Mouse (Mus musculus): ENCODE measurements around the gene Elk3. TPM values are rescaled to one million over a fixed set of nuclear protein-coding genes. Genes with fewer than 3 reads are reported as not detected.

The Elk3 gene
- total and polyA plus RNA-seq, 3 experiments, result 0.33 TPM; not detected in 2

- Histone ChIP-seq H3K27me3 (ENCODE audit: insufficient read depth, low read length) (peaks cover 28% of the 10 kb centered on the region), H3K36me3 (replicated peaks) (no peaks in the 10 kb centered on the region), H3K4me1 (ENCODE audit: insufficient read depth, low read depth, low read length) (no peaks in the 10 kb centered on the region), H3K4me3 (ENCODE audit: low read depth, low read length) (no peak overlapping the region), H3K9me3 (replicated peaks) (no peaks in the 10 kb centered on the region)
- ATAC-seq (ENCODE audit: extremely low read depth, insufficient number of reproducible peaks, low FRiP score, poor library complexity, severe bottlenecking), result no peak
- DNase-seq (ENCODE audit: low spot score), result no peak
- TF ChIP-seq GATA2 (IDR thresholded peaks at IDR 0.05; ENCODE audit: borderline replicate concordance, low read depth, low read length) (no peak), GATA1 (IDR thresholded peaks at IDR 0.05; ENCODE audit: borderline replicate concordance, low read length) (no peak), TAL1 (conservative IDR thresholded peaks at IDR 0.05; ENCODE audit: low read depth, low read length) (no peak), CTCF (IDR thresholded peaks at IDR 0.05; ENCODE audit: low read depth, low read length) (no peak), POLR2AphosphoS5 (IDR thresholded peaks at IDR 0.05; ENCODE audit: insufficient replicate concordance, low read depth, low read length) (no peak)
Observed at GRCm38 (mm10) chr10:93321763-93322162, 10.8 kb upstream of the Elk3 start.

- no peaks in the 10 kb centered on the region for H3K4me1 ChIP-seq (ENCODE audit: insufficient read depth, low read depth, low read length)
- H3K27me3 ChIP-seq (ENCODE audit: insufficient read depth, low read length), result peaks cover 21% of the 10 kb centered on the region
- H3K36me3 ChIP-seq (replicated peaks), result no peaks in the 10 kb centered on the region
- ATAC-seq (ENCODE audit: extremely low read depth, insufficient number of reproducible peaks, low FRiP score, poor library complexity, severe bottlenecking) (no peak), DNase-seq (ENCODE audit: low spot score) (no peak)
- TF ChIP-seq POLR2AphosphoS5 (IDR thresholded peaks at IDR 0.05; ENCODE audit: insufficient replicate concordance, low read depth, low read length) (no peak), GATA2 (IDR thresholded peaks at IDR 0.05; ENCODE audit: borderline replicate concordance, low read depth, low read length) (no peak), GATA1 (IDR thresholded peaks at IDR 0.05; ENCODE audit: borderline replicate concordance, low read length) (no peak), TAL1 (conservative IDR thresholded peaks at IDR 0.05; ENCODE audit: low read depth, low read length) (no peak), CTCF (IDR thresholded peaks at IDR 0.05; ENCODE audit: low read depth, low read length) (no peak)
- H3K4me3 ChIP-seq (ENCODE audit: low read depth, low read length), result no peak overlapping the region
- H3K9me3 ChIP-seq (replicated peaks), result no peaks in the 10 kb centered on the region
Observed at GRCm38 (mm10) chr10:93320148-93320547, 9.2 kb upstream of the Elk3 start.

- Histone ChIP-seq H3K4me3 (ENCODE audit: low read depth, low read length) (no peak overlapping the region), H3K9me3 (replicated peaks) (no peaks in the 10 kb centered on the region), H3K27me3 (ENCODE audit: insufficient read depth, low read length) (peaks cover 17% of the 10 kb centered on the region), H3K36me3 (replicated peaks) (no peaks in the 10 kb centered on the region), H3K4me1 (ENCODE audit: insufficient read depth, low read depth, low read length) (no peaks in the 10 kb centered on the region)
- no peak for DNase-seq (ENCODE audit: low spot score)
- TF ChIP-seq POLR2AphosphoS5 (IDR thresholded peaks at IDR 0.05; ENCODE audit: insufficient replicate concordance, low read depth, low read length) (no peak), GATA1 (IDR thresholded peaks at IDR 0.05; ENCODE audit: borderline replicate concordance, low read length) (no peak), CTCF (IDR thresholded peaks at IDR 0.05; ENCODE audit: low read depth, low read length) (no peak), GATA2 (IDR thresholded peaks at IDR 0.05; ENCODE audit: borderline replicate concordance, low read depth, low read length) (no peak), TAL1 (conservative IDR thresholded peaks at IDR 0.05; ENCODE audit: low read depth, low read length) (no peak)
- no peak for ATAC-seq (ENCODE audit: extremely low read depth, insufficient number of reproducible peaks, low FRiP score, poor library complexity, severe bottlenecking)
Observed at GRCm38 (mm10) chr10:93319526-93320063, 8.7 kb upstream of the Elk3 start.

GRCm38 (mm10) chr10:93316909-93317308 lies 6.0 kb upstream of the Elk3 start:
- no peak for DNase-seq (ENCODE audit: low spot score)
- H3K4me1 ChIP-seq (ENCODE audit: insufficient read depth, low read depth, low read length), result no peaks in the 10 kb centered on the region
- ATAC-seq (ENCODE audit: extremely low read depth, insufficient number of reproducible peaks, low FRiP score, poor library complexity, severe bottlenecking), result no peak
- H3K9me3 ChIP-seq (replicated peaks), result no peaks in the 10 kb centered on the region
- H3K4me3 ChIP-seq (ENCODE audit: low read depth, low read length), result no peak overlapping the region
- H3K36me3 ChIP-seq (replicated peaks), result no peaks in the 10 kb centered on the region
- H3K27me3 ChIP-seq (ENCODE audit: insufficient read depth, low read length), result peaks cover 17% of the 10 kb centered on the region
- TF ChIP-seq GATA1 (IDR thresholded peaks at IDR 0.05; ENCODE audit: borderline replicate concordance, low read length) (no peak), CTCF (IDR thresholded peaks at IDR 0.05; ENCODE audit: low read depth, low read length) (no peak), TAL1 (conservative IDR thresholded peaks at IDR 0.05; ENCODE audit: low read depth, low read length) (no peak), GATA2 (IDR thresholded peaks at IDR 0.05; ENCODE audit: borderline replicate concordance, low read depth, low read length) (no peak), POLR2AphosphoS5 (IDR thresholded peaks at IDR 0.05; ENCODE audit: insufficient replicate concordance, low read depth, low read length) (no peak)

- TF ChIP-seq TAL1 (conservative IDR thresholded peaks at IDR 0.05; ENCODE audit: low read depth, low read length), result no peak
- TF ChIP-seq GATA2 (IDR thresholded peaks at IDR 0.05; ENCODE audit: borderline replicate concordance, low read depth, low read length), result no peak
- TF ChIP-seq CTCF (IDR thresholded peaks at IDR 0.05; ENCODE audit: low read depth, low read length), result no peak
- TF ChIP-seq GATA1 (IDR thresholded peaks at IDR 0.05; ENCODE audit: borderline replicate concordance, low read length), result no peak
- TF ChIP-seq POLR2AphosphoS5 (IDR thresholded peaks at IDR 0.05; ENCODE audit: insufficient replicate concordance, low read depth, low read length), result no peak
- Histone ChIP-seq H3K9me3 (replicated peaks) (no peaks in the 10 kb centered on the region), H3K4me1 (ENCODE audit: insufficient read depth, low read depth, low read length) (no peaks in the 10 kb centered on the region), H3K27me3 (ENCODE audit: insufficient read depth, low read length) (peaks cover 26% of the 10 kb centered on the region), H3K36me3 (replicated peaks) (no peaks in the 10 kb centered on the region), H3K4me3 (ENCODE audit: low read depth, low read length) (no peak overlapping the region)
- no peak for DNase-seq (ENCODE audit: low spot score)
- no peak for ATAC-seq (ENCODE audit: extremely low read depth, insufficient number of reproducible peaks, low FRiP score, poor library complexity, severe bottlenecking)
Observed at GRCm38 (mm10) chr10:93311576-93311975, 641 bp upstream of the Elk3 start.

GRCm38 (mm10) chr10:93309934-93310621 lies 857 bp downstream of the Elk3 start:
- no peak for TF ChIP-seq GATA2 (IDR thresholded peaks at IDR 0.05; ENCODE audit: borderline replicate concordance, low read depth, low read length)
- no peak for TF ChIP-seq CTCF (IDR thresholded peaks at IDR 0.05; ENCODE audit: low read depth, low read length)
- TF ChIP-seq GATA1 (IDR thresholded peaks at IDR 0.05; ENCODE audit: borderline replicate concordance, low read length), result no peak
- TF ChIP-seq POLR2AphosphoS5 (IDR thresholded peaks at IDR 0.05; ENCODE audit: insufficient replicate concordance, low read depth, low read length), result no peak
- TF ChIP-seq TAL1 (conservative IDR thresholded peaks at IDR 0.05; ENCODE audit: low read depth, low read length), result no peak
- H3K9me3 ChIP-seq (replicated peaks), result no peaks in the 10 kb centered on the region
- H3K4me3 ChIP-seq (ENCODE audit: low read depth, low read length), result no peak overlapping the region
- H3K27me3 ChIP-seq (ENCODE audit: insufficient read depth, low read length), result peaks cover 30% of the 10 kb centered on the region
- H3K4me1 ChIP-seq (ENCODE audit: insufficient read depth, low read depth, low read length), result no peaks in the 10 kb centered on the region
- H3K36me3 ChIP-seq (replicated peaks), result no peaks in the 10 kb centered on the region
- DNase-seq (ENCODE audit: low spot score), result no peak
- ATAC-seq (ENCODE audit: extremely low read depth, insufficient number of reproducible peaks, low FRiP score, poor library complexity, severe bottlenecking), result no peak

Data from G1E (cell line).